Mouse (Mus musculus) bone marrow, adult 2 months (tissue): ENCODE measurements around the gene Prkaa2. TPM values are rescaled to one million over a fixed set of nuclear protein-coding genes. Genes with fewer than 3 reads are reported as not detected.

Source experiments
- H3K27ac ChIP-seq: fragments of 200-500 bp; 2 replicates; pipeline ENCODE4 v1.5.1; 2012; ENCODE audit warnings: low read depth, mild to moderate bottlenecking, control low read depth, inconsistent platforms, low read length; ENCODE audit not compliant: control insufficient read depth, poor library complexity, insufficient read depth
- H3K4me1 ChIP-seq: fragments of 200-500 bp; 2 replicates; pipeline ENCODE4 v1.6.1; 2011; ENCODE audit warnings: low read length; ENCODE audit not compliant: control insufficient read depth, insufficient read depth
- H3K4me3 ChIP-seq: fragments of 200-500 bp; replicated peaks from 2 replicates; pipeline ENCODE3; 2011; ENCODE audit warnings: mild to moderate bottlenecking, low read depth, low read length, control low read depth; ENCODE audit not compliant: control insufficient read depth
- CTCF ChIP-seq: fragments of 200-500 bp; IDR thresholded peaks from 2 replicates; pipeline ENCODE4 v1.5.1; 2011; ENCODE audit warnings: low read length, control low read depth; ENCODE audit not compliant: control insufficient read depth, insufficient read depth
- POLR2A ChIP-seq: fragments of 200-500 bp; IDR thresholded peaks from 2 replicates; pipeline ENCODE4 v1.6.1; 2011; ENCODE audit warnings: low read depth, mild to moderate bottlenecking, control low read depth, low read length, borderline replicate concordance; ENCODE audit not compliant: control insufficient read depth
- WGBS: fragments of 180-500 bp; shearing (Covaris S2); methylation state at CpG from one replicate; pipeline ENCODE4 v1.1.7; 2018; 5-methylcytosine and 5-hydroxymethylcytosine counted together
- polyA plus RNA-seq: library from polyadenylated mRNA; stranded (reverse); fragments of >200 nt; gene quantifications from 2 replicates; pipeline ENCODE4 v1.2.4, GENCODE M21; 2011; ENCODE audit warnings: low replicate concordance; ENCODE audit not compliant: missing spikeins, insufficient read depth, insufficient read length

Gene Prkaa2
- polyA plus RNA-seq: 0.29 and 0.70 TPM in 2 replicates

GRCm38 (mm10) chr4:105109199-105109989, at the start of gene Prkaa2:
Gene Prkaa2 (minus strand): TSS chr4:105109890.
- H3K4me3 ChIP-seq: peak within 1 kb of the TSS; percentile 59
- TF ChIP-seq POLR2A (no peak), CTCF (no peak)
- H3K27ac ChIP-seq: no peak within 1 kb of the TSS; the same call in 1 of the 2 replicates
- no peaks in the 10 kb centered on the region; the same call in 1 of the 2 replicates for H3K4me1 ChIP-seq
- WGBS: 1% methylated on average over 80 of the region's 80 CpGs

GRCm38 (mm10) chr4:105159531-105159870, 49.8 kb upstream of the Prkaa2 start:
- WGBS: 83% methylated on average over 6 of the region's 6 CpGs
- no peaks in the 10 kb centered on the region; the same call in 1 of the 2 replicates for H3K4me1 ChIP-seq
- TF ChIP-seq CTCF (no peak), POLR2A (no peak)
- peak overlapping the region; percentile 6 for H3K4me3 ChIP-seq
- H3K27ac ChIP-seq: no peak overlapping the region

GRCm38 (mm10) chr4:105158651-105159530, 49.2 kb upstream of the Prkaa2 start:
- TF ChIP-seq POLR2A: no peak
- TF ChIP-seq CTCF: no peak
- peak overlapping the region; percentile 64 for H3K4me3 ChIP-seq
- no peaks in the 10 kb centered on the region; the same call in 1 of the 2 replicates for H3K4me1 ChIP-seq
- 47% methylated on average over 18 of the region's 18 CpGs for WGBS
- H3K27ac ChIP-seq: no peak overlapping the region

GRCm38 (mm10) chr4:105158169-105158555, 48.5 kb upstream of the Prkaa2 start:
- WGBS: under 1% methylated on average over 26 of the region's 26 CpGs
- H3K4me1 ChIP-seq: no peaks in the 10 kb centered on the region; the same call in 1 of the 2 replicates
- H3K4me3 ChIP-seq: peak overlapping the region; percentile 64
- TF ChIP-seq POLR2A (0 out of 2 replicates have a peak, but pooled peaks have one; percentile 25), CTCF (peak; percentile 0; the same call in 1 of the 2 replicates)
- H3K27ac ChIP-seq: peak overlapping the region; percentile 3; the same call in 1 of the 2 replicates

- peak within 1 kb of the TSS; percentile 71 for H3K4me3 ChIP-seq
- TF ChIP-seq CTCF (no peak), POLR2A (peak; percentile 64)
- WGBS: under 1% methylated on average over 76 of the region's 77 CpGs
- no peaks in the 10 kb centered on the region; the same call in 1 of the 2 replicates for H3K4me1 ChIP-seq
- H3K27ac ChIP-seq: peak within 1 kb of the TSS; percentile 53; the same call in 1 of the 2 replicates
Measured at GRCm38 (mm10) chr4:105157276-105158168, 47.8 kb upstream of the Prkaa2 start, which contains the start of gene Plpp3. Gene Plpp3 (plus strand): TSS chr4:105157347.

GRCm38 (mm10) chr4:105156955-105157275, 47.2 kb upstream of the Prkaa2 start:
- no peak for TF ChIP-seq POLR2A
- TF ChIP-seq CTCF: no peak
- WGBS: 0% methylated on average over 4 of the region's 4 CpGs
- Histone ChIP-seq H3K27ac (no peak overlapping the region), H3K4me1 (no peaks in the 10 kb centered on the region; the same call in 1 of the 2 replicates), H3K4me3 (peak overlapping the region; percentile 71)

- Histone ChIP-seq H3K4me3 (no peak overlapping the region), H3K4me1 (no peaks in the 10 kb centered on the region; the same call in 1 of the 2 replicates), H3K27ac (no peak overlapping the region)
- TF ChIP-seq POLR2A (no peak), CTCF (no peak)
- WGBS: 55% methylated on average over 7 of the region's 7 CpGs
Measured at GRCm38 (mm10) chr4:105156281-105156680, 46.6 kb upstream of the Prkaa2 start.
